Mouse (Mus musculus) mesoderm, embryonic 11.5 days (tissue): ENCODE measurements at regions not wholly inside any gene's neighbourhood (a gene's known extent, or its start where the extent isn't known, plus 50 kb on each side); places are given as distances from the start of the nearest gene placed in this dataset.

Experiments used
- DNase-seq: peaks from one replicate; pipeline ENCODE4 v3.0.0-alpha.2; 2012; ENCODE audit warnings: low read depth, low spot score

DNA sequence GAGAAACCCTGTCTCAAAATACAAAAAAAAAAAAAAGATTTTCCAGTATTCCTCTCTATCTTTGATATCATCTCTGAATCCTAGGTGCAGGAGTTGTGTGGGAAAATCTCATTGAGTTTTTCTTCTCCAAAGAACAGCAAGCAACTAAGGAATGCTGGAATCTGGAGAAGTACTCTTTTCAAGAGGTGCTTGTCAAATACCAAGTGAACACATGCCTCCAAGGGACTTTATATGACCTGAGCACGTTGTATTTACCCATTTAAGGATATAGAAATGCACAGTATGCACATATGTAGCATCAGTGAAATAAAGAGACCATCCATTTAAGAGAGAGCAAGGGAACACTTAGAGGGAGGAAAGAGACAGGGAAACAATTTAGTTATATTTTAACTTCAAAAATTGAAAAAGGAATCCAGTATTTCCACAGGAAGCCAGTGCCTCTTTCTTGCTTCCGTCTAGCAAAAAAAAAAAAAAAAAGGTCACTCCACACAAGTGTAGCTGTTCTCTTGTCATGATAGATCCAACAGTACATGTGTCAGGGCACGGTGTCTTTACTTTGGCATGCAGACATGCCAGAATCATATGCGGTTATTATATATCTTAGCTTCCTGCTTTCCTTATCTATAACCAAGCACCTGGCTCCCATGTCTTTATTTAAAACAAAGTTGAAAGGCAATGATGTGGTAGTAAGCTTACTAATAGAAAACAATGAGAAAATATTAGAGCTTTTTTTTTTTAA is 212.1 kb upstream of the Etaa1 start:
- no peak for DNase-seq

DNA sequence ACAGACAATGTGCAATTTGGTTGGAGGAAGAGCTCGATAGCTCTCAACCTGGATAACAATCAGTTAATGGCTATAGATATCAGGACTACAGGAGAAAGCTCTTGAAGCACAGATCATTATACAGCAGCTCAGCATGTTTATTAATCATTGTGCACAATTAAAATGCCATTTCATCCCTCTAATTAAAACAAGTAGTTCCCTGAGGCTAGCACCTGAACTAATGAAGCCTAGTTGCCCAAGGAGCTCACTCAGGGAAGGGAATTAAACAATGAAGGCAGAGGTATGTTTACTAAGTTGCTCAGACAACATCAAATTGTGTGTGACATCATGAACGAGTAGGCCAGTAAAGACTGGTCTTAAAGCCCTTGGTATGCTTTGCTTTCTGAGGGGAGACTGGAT is 210.3 kb upstream of the Etaa1 start:
- DNase-seq = no peak

DNA sequence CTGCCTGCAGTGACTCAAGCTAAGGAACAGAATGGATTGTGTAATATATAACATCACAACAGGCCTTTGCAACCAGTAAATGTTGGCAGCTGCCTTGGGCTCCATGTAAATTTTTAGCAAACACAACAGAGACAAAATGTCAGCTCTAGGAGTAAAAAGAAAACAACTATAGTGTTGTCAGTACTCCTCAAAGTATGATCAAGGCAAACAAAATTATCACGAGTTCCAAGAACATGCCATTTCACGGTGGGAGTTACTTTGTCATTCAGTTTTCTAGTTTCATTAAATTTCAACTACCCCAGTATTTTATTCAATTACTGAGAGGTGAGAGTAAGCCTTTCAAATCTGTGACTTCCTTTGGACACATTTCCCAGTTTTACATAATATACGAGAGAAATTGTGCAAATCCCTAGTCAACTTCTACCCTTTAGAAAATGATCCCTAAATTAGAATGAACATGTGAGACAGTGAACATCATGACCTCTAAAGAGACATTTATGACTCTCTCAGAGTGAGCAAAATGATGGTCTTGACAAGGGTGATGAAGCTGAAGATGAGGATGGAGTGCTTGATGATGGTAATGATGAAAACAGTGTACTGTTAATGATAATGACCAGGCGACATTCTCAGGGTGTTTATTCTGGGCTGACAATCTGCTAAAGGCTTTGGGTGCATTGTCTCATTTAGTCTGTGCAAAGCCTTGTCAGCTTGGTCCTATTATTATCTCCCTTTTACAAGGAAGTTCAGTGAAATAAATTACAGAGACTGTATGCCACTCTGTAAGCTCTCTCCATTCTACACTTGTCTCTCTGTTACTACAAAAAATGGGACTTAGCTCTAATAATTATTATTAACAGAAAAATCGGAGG is 209.7 kb upstream of the Etaa1 start:
- DNase-seq = no peak

DNA sequence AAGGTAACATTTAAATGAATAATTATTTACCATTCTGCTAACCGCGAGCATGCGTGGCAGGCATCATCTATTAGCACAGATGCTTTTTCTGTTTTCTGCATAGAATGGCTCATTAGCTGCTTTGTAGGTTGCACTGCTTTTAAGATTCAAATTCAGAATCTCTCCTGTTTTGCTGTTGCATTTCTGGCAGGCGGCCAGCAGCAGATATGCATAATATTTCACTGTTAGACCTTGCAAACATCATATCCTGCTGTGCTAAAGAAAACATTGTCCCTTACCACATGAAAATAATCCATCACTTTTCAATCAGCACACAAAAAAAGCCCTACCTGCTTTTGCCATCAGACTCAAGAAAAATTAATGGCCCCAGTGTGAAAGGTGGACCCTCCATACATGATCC is 202.8 kb upstream of the Etaa1 start:
- DNase-seq = peak; percentile 55

DNA sequence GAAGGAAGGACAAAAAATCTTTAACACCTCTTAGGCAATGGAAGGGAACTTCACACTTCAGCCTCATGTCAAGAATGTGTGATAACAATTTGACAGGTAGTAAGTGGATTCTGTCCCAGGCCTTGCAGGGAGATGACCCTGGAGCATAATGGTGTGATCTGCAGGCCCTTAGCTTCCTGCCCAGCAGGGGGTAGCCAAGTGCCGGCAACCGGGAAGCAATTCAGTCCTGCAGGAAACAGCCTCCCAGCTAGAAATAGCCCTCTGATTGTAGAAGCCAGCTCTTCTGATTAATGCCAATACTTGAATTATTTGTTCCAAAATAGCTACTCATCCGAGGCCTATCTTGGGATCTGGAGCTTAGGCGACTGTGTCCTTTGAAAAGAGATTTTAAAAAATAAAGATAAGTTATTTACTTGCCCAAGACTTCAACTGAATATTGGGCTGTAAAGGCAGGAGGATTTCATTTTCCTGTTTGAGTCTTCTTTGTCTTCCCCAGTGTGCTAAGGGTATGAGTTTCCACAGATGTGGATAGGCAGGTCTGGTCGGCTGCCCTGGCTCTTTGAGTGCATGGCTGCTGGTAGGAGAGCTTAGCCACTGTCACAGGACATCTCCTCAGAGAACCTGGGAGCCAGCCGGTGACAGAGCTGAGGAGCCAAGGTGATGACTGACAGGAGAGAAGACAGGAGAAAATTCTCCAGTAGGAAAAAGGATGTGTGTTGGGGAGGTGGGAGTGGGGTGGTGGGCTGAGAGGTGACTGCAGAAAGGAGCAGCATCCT is 198.3 kb upstream of the Etaa1 start:
- DNase-seq = peak; percentile 82

DNA sequence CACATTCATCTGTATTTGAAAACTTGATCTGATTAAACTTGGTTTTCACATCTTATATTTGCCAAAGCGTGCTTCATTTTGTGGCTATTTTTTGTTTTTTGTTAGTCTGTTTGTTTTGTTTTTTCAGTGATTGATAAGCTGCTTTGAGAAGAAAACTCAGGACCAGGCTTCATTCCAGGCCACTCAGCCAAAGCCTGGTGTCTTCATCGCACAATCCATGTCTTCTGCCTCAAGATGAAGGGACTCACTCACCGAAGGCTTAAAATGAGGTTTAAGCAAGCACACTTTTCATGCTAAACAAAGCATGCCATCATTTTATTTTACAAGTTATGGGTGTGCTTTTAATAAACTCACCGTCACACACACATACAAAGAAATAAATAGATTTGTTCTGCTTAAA is 197.7 kb upstream of the Etaa1 start:
- DNase-seq = no peak

DNA sequence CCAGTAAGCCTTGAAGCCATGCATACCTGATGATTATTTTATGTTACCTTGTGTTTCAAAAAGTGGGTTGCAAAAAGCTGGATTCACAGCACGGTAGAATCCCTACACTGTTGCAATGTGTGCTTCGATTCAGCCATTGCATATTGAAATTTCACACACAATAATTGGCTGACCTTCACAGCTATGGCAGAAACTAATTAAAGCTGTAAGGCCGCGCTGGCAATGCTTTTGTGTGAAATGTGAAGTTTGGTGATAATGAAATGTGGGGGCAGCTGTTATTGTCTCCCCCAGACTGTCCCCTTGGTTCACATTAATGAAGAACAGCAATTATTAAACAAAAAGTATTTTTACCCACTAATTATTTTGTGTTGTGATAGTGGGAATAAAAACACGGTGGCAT is 173.8 kb upstream of the Etaa1 start:
- DNase-seq = no peak

DNA sequence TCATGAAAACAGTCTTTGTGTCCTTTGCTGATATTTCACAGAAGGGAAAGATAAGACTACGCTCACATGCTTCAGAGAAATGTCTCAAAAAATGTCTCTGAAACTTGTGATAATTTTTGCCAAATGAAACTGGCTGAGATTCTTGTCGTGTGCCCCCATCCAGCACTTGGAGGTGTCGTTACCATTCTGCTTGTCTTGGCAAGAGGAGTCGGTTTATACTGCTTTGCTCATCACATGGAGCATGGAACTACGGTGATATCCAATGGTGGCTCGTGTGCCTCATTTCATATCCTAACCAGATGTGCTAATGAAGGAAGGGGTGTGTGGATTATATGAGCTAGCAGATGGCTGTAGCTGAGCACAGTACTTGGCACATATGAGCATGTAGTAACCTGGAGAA is 169.4 kb upstream of the Etaa1 start:
- DNase-seq = no peak

DNA sequence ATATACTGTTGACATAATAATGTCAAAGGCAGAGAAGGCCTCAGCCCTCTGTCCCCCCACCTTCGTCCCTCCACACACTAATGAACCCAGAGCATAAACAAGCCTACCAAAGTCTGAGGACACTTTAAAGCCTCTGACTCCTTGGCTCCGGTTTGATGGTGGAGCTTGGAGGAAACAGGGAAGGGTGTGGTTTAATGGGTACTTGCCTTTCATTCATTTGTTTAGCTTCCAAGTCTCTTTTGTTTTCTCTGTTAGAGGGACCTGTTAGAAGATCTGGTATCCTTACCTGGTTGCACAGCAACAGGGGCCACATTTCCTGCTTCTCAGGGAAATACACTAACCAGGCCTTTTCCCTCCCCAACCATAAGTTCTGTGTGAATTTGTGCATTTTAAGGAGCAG is 168.9 kb upstream of the Etaa1 start:
- no peak for DNase-seq

DNA sequence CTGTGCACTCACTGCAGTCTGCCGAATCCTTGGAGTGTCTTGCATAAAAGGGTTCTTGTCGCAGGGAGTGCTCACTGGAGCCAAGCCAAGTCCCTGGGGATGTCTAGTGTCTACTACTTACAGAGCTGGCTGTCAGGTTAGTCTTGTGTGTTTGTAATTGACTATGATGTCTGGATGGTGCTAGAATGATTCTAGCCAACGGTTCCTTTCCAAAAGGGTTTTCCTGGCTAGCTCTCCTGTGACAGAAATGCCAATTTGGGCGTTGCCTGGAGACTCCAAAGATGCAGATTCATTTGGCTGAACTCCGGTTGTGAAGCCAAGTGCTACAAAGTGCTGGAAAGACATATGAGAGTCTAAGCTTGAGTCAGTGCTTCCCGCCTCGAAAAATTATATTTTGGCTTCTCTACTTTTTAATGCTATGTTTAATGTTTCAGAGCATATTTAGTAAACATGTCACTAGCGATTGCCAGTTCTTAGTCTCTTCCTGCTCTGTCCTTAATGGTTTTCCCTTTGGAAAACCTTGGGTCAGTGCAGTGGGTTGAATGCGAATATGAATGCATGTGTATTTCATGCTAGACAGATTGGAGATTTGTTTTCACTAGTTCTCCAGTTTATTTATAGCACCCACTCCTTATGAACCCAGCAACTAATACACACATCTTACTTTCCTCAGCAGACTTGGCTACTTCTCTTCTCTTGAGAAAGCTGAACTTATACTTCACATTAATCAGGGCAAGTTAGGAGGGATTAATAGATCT is 162.2 kb upstream of the Etaa1 start:
- no peak for DNase-seq

DNA sequence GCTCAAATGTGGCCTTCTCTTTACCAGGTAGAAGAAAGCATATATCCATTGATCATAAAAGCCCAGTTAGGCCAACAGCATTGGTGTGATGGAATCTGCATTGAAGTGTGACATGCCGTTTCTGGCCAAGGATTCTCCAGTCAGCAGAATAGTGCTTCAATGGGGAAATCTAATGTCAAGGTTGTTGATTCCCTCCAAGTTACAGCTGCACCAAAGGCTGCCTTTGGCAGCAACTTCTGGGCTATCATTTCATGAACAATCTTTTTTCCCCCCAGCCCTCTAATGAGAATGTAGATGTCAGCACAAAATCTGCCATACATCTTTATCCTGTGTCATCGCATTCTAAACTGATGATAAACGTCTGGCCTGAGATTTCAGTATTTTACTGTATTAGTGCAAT is 149.2 kb upstream of the Etaa1 start:
- no peak for DNase-seq

DNA sequence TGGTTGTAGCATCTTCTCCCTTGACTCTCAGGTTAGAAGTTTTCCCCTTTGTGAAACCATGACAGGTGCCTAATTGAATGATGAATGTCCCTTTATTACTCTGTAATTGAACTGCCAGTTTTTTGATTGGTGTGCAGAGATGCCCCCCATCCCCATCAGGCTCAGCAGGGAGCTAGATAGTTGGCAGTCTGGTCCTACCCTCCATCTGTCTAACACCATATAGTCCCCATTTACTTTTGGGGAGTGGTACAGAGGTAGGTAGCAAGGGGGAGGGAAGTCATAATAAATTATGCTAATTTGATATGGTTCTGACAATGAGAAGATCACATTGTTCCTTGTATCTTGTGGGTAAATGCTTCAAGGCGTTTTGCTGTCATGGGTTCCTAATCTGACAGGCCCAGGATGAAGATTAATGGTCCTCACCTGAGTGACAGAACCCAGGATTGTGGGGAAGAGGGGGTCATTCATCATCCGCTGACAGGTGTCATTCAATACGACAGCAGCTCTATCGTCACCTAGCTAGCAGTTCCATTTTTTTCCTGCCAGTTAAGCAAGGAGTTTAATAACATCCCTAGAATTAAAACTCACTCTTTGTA is 122.3 kb upstream of the Etaa1 start:
- no peak for DNase-seq

DNA sequence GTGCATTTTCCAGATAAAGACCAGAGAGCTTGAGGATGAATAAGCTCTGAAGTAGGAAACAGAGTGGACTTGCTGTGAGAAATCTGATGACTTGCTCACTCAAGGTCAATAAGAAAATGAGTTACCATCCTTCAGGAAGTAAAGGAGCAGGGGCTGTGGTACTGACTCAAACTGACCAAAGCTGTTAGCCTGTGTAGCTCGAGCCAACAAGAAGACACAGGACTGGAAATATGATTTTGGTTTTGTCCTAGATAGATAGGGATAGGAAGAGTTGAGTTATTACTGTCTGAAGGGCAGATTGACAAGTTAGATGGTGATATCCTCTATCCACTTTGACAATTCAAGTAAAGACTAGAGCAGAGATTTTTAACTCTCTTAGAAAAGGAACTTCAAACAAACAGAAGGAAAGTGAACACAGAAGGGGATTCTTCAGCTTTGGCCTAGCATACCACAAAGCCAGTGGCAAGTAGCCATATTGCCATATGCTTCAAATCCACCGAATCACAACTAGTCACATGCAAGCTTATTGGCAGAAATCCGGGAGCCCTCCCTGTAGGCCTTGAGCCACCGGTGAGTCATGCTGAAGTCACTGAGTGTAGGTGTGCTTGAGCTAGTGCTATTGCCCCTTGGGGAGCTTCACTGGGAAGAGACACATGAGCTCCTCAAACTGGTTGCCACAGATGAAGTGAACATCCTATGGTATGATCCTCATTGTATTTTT is 117.1 kb upstream of the Etaa1 start:
- no peak for DNase-seq

DNA sequence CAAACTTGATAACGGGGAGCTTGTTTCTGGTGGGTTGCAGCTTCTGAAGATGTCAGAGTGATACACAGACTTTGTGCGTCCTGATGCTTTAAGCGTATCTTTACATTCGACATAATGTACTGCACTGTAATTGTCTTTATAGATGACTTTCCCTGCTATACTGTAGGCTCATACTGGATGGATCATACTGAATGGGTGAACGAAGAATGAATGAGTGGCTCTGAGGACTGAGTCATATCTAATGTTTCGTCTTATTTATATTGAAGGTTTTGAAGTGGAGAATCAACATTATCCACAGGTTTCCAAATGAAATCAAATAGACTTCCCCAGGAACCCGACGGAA is 116.3 kb upstream of the Etaa1 start:
- no peak for DNase-seq

DNA sequence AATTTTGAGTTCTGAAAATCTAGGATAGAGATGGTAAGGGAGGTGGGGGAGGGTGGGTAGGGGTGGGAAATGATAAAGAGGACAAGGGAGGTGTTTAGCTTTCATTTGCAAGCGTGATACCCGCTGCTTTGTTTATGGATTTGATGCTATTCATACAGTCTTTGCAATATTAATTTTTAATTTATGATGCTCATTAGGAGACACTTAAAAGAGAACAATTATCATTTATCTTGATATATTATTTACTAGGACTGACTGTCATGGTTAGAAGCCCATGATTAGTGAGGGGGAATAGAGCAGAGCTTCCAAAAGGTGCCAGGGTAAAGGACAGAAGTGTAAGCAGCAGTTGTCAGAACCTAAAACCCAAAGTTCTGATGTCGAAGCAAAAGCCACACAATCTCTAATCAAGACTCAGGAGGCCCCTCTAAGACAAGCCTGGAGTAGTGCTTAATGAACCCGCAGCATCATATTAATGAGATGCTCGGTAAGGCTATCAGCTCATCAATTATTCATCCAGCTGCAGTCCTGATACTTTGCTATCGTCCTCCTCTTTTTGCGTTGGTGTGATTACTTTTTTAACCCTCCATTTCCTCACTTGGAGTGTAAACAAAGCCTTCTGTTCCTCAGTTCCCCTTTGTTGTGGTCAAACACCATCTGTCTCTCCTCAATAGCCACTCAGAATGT is 115.8 kb upstream of the Etaa1 start:
- DNase-seq = no peak

DNA sequence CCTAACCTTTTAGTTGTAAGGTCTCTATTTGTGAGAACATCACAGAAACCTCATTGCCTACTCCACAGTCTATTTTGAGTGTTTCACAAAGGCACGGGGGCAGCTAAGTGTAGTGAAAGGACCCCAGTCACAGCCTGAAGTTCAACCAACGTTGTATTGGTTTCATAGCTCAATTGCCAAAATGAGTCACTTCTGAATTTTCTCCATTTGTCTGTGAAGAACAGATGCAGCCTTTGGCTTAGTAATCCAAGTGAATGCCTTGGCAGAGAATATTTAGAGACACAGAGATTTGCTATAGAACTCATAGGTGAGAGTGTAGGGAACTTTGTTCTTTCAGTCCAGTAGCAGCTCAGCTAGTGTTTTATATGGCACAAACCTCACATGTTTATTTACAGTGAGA is 114.4 kb upstream of the Etaa1 start:
- DNase-seq = no peak

DNA sequence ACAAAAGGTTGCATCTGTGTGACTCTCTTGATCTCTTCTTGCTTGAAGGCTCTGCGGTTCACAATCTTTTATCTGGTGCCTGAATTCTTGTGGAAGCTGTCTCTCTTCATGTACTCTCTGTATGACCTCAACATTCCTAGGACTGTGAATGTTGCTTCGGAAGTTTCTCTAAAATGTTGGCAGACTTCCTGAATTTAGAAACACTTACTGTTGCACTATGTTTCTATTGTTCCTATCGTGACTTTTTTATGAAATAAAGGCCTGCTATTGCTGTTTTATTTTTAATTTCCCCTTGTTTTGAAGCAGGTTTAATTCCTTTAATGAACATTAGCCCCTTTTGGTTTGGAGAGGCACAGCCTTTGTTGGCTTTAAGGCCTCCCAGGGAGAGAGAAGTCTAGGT is 114.0 kb upstream of the Etaa1 start:
- no peak for DNase-seq

DNA sequence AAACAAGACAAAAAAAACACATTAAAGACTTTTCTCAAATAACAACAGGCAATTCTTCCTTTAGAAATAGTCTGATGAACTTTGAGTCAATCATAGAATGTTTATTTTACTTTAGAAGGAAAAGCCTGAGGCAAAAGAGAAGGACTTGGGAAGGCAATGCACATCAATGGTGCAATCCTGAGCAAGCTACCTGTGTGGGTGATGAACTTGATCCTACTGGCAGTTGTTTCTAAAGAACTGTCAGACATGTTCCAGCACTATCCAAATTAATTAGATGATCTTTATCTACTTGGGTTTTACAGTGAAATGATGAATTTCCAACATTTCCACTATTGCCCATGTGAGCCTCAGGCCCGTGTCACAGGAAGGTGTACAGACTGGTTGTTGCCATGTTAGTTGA is 87.9 kb upstream of the Etaa1 start:
- DNase-seq = no peak

DNA sequence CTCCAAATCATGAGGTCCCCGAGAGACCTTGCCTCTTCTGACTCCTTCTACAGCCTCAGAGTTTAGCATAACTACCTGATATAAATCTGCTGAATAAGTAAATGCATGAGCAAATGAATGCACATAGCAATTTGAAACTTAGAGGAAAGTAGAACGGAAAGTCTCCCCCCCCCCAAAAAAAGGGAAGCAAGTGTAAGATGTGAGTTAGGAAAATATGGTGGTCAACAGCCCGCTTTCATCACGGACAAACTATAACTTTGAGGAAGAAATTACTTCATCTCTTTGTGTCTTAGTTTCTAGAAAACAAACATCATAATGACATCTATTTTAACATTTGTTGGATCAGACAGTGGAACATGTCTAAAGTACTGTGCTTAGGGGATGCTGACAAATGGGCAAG is 77.4 kb upstream of the Etaa1 start:
- DNase-seq = no peak

DNA sequence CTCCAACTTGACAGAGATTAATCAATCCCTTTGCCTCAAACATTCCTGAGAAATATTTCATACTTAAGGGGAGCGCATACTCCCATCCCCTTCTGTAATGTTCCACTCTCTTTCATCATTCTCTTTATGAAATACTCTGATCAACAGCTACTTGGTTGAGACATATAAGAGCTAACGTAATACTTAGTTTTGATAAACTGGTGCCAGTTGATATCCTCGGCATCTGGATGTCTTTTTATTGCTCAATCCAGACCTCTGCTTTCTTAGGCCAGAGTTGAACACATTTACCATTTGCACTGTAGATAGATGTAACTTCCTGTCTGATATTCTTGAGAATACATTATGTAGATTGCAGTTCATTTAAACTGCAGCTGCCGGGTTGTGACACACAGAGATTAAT is 68.4 kb upstream of the Etaa1 start:
- DNase-seq = no peak
